ENCODE assay signal across 25 mouse cellular contexts in genomic region chr14:80137541-80137940, GRCm38 (mm10).
DNase-seq lines count a peak whose midpoint lies in the region; ATAC-seq and TF ChIP-seq lines count a peak whose summit lies in the region.
"Had no signal": no experiment of that assay in that cellular context is flagged by ENCODE, and none has a peak within 500 bp of the region (broad histone marks: within the 10 kb centered on the region; RNA-seq: fewer than 3 reads in every experiment).

No protein-coding gene starts in this region.

- 35% methylated on average over 5 of the region's 5 CpGs for whole genome bisulfite sequencing in forebrain, embryonic 12.5 days
- WGBS in forebrain, postnatal 0 days, result 40% methylated on average over 5 of the region's 5 CpGs
- WGBS in neural tube, embryonic 13.5 days, result 31% methylated on average over 5 of the region's 5 CpGs
- 35% methylated on average over 5 of the region's 5 CpGs for WGBS in hindbrain, embryonic 16.5 days

- no peak overlapping the region for H3K9ac ChIP-seq in forebrain, embryonic 12.5 days
- H3K9ac ChIP-seq in forebrain, postnatal 0 days, result no peak overlapping the region
- no peak overlapping the region for H3K9ac ChIP-seq in neural tube, embryonic 13.5 days
- no peak overlapping the region for H3K9ac ChIP-seq in hindbrain, embryonic 16.5 days (ENCODE audit: low read depth, low read length)
- H3K9ac ChIP-seq: liver, embryonic 15.5 days; stomach, embryonic 15.5 days had no signal

- H3K4me1 ChIP-seq in forebrain, embryonic 12.5 days, result peaks cover 22% of the 10 kb centered on the region
- H3K4me1 ChIP-seq in forebrain, postnatal 0 days (ENCODE audit: insufficient read depth), result peaks cover 8% of the 10 kb centered on the region; the same call in 1 of the 2 replicates
- H3K4me1 ChIP-seq in neural tube, embryonic 13.5 days (replicated peaks), result peaks cover 26% of the 10 kb centered on the region
- peaks cover 9% of the 10 kb centered on the region for H3K4me1 ChIP-seq in hindbrain, embryonic 16.5 days (ENCODE audit: control insufficient read depth, insufficient read depth, low read depth, low read length)
- H3K4me1 ChIP-seq: liver, embryonic 15.5 days; stomach, embryonic 15.5 days had no signal

- no peak overlapping the region for H3K4me3 ChIP-seq in forebrain, embryonic 12.5 days (replicated peaks)
- H3K4me3 ChIP-seq in forebrain, postnatal 0 days (ENCODE audit: low read depth, low read length), result no peak overlapping the region
- H3K4me3 ChIP-seq in neural tube, embryonic 13.5 days, result no peak overlapping the region
- H3K4me3 ChIP-seq in hindbrain, embryonic 16.5 days (ENCODE audit: low read length), result no peak overlapping the region
- H3K4me3 ChIP-seq: embryonic facial prominence, embryonic 10.5 days; limb, embryonic 10.5 days; liver, embryonic 15.5 days; myocyte; stomach, embryonic 15.5 days had no signal

- no peak for DNase-seq in forebrain, postnatal 0 days
- DNase-seq in neural tube, embryonic 10.5 days (ENCODE audit: extremely low spot score, low spot score), result no peak
- DNase-seq in embryo, embryonic 10.5 days (ENCODE audit: low spot score), result no peak
- no peak for DNase-seq in right cerebral cortex, postnatal 25 days
- no peak for DNase-seq in adrenal gland, adult 8-10 months
- DNase-seq: adrenal gland, postnatal 25 days; cerebellum, adult 9-10 months; gastrocnemius, postnatal 14 days; heart, adult 18-20 months; heart, postnatal 36 days; kidney, adult 8-10 months; kidney, postnatal 10 days; liver; lung, postnatal 4 days; thymus, adult 18-20 months; thymus, postnatal 36 days had no signal

- H3K27ac ChIP-seq in forebrain, embryonic 12.5 days, result 0 out of 2 replicates have a peak overlapping the region, but pooled peaks have one; percentile 42
- no peak overlapping the region for H3K27ac ChIP-seq in forebrain, postnatal 0 days (ENCODE audit: low read depth, low read length)
- peak overlapping the region; percentile 67 for H3K27ac ChIP-seq in neural tube, embryonic 13.5 days (replicated peaks)
- H3K27ac ChIP-seq in hindbrain, embryonic 16.5 days (ENCODE audit: low read depth, low read length), result peak overlapping the region; percentile 11; the same call in 1 of the 2 replicates
- H3K27ac ChIP-seq: embryonic facial prominence, embryonic 10.5 days; limb, embryonic 10.5 days; liver, embryonic 15.5 days; stomach, embryonic 15.5 days had no signal

- no peaks in the 10 kb centered on the region for H3K9me3 ChIP-seq in forebrain, embryonic 12.5 days
- H3K9me3 ChIP-seq in forebrain, postnatal 0 days (ENCODE audit: low read length), result no peaks in the 10 kb centered on the region
- H3K9me3 ChIP-seq in neural tube, embryonic 13.5 days, result no peaks in the 10 kb centered on the region
- no peaks in the 10 kb centered on the region for H3K9me3 ChIP-seq in hindbrain, embryonic 16.5 days (ENCODE audit: control insufficient read depth, low read length)
- H3K9me3 ChIP-seq: embryonic facial prominence, embryonic 10.5 days; limb, embryonic 10.5 days; liver, embryonic 15.5 days; stomach, embryonic 15.5 days had no signal

- no peak for TF ChIP-seq CTCF in forebrain, postnatal 0 days (IDR thresholded peaks at IDR 0.05; ENCODE audit: low read depth)

- no peak for ATAC-seq in forebrain, embryonic 12.5 days (ENCODE audit: low FRiP score)
- ATAC-seq in forebrain, postnatal 0 days, result no peak
- no peak for ATAC-seq in neural tube, embryonic 13.5 days (ENCODE audit: low read depth)
- 0 out of 2 replicates have a peak, but pooled peaks have one; percentile 40 for ATAC-seq in hindbrain, embryonic 16.5 days
- ATAC-seq: CD4-positive, CD25-positive, alpha-beta regulatory T cell, adult 4 months had no signal

- no peak overlapping the region for H3K4me2 ChIP-seq in forebrain, embryonic 12.5 days
- H3K4me2 ChIP-seq in forebrain, postnatal 0 days (ENCODE audit: low read depth), result no peak overlapping the region
- no peak overlapping the region for H3K4me2 ChIP-seq in neural tube, embryonic 13.5 days
- H3K4me2 ChIP-seq in hindbrain, embryonic 16.5 days (ENCODE audit: low read length), result no peak overlapping the region
- H3K4me2 ChIP-seq: liver, embryonic 15.5 days; stomach, embryonic 15.5 days had no signal

- H3K27me3 ChIP-seq in forebrain, embryonic 12.5 days, result no peaks in the 10 kb centered on the region
- H3K27me3 ChIP-seq in forebrain, postnatal 0 days (ENCODE audit: insufficient read depth, low read length), result no peaks in the 10 kb centered on the region; the same call in 1 of the 2 replicates
- no peaks in the 10 kb centered on the region for H3K27me3 ChIP-seq in neural tube, embryonic 13.5 days
- H3K27me3 ChIP-seq in hindbrain, embryonic 16.5 days (replicated peaks; ENCODE audit: control insufficient read depth, insufficient read depth, low read length), result no peaks in the 10 kb centered on the region
- H3K27me3 ChIP-seq: liver, embryonic 15.5 days; stomach, embryonic 15.5 days had no signal

- H3K36me3 ChIP-seq in forebrain, embryonic 12.5 days (replicated peaks), result no peaks in the 10 kb centered on the region
- H3K36me3 ChIP-seq in forebrain, postnatal 0 days (ENCODE audit: insufficient read depth), result no peaks in the 10 kb centered on the region
- no peaks in the 10 kb centered on the region for H3K36me3 ChIP-seq in neural tube, embryonic 13.5 days
- H3K36me3 ChIP-seq in hindbrain, embryonic 16.5 days (ENCODE audit: control insufficient read depth, insufficient read depth, low read length), result no peaks in the 10 kb centered on the region
- H3K36me3 ChIP-seq: embryonic facial prominence, embryonic 10.5 days; limb, embryonic 10.5 days; liver, embryonic 15.5 days; stomach, embryonic 15.5 days had no signal
